Mouse (Mus musculus) mammary gland, adult 2 months (tissue): ENCODE results near the gene Gm4744. TPM values are rescaled to one million over a fixed set of nuclear protein-coding genes. Genes with fewer than 3 reads are reported as not detected.

Source experiments
- polyA plus RNA-seq: library from polyadenylated mRNA; depleted of rRNA; stranded (reverse); fragments of >200 nt; gene quantifications from 2 replicates; pipeline ENCODE4 v1.2.3, GENCODE M21; 2012; ENCODE audit warnings: low replicate concordance; rRNA removed

Gene Gm4744
- polyA plus RNA-seq: not detected in 2 replicates

DNA sequence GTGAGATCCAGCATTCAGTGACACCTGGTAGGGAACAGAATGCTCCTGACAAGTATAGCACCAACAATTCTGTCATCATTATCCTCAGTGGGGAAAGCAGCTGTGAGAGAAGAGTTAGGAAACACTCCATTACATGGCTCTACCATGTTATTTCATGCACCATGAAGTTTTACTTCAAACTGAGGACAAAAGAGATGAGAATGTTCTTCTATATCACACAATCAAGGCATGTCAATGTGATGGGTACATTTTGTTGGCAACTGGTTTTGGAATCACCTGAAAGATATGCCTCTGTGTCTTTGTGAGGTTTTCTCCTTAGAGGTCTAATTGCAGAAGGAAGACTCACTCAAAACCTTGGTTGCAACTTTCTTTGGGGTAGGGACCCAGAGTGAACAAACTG, at the start of gene Gm4744:
Gm4744 (minus strand) TSS at position 101 of the 400 bp plus-strand sequence.

DNA sequence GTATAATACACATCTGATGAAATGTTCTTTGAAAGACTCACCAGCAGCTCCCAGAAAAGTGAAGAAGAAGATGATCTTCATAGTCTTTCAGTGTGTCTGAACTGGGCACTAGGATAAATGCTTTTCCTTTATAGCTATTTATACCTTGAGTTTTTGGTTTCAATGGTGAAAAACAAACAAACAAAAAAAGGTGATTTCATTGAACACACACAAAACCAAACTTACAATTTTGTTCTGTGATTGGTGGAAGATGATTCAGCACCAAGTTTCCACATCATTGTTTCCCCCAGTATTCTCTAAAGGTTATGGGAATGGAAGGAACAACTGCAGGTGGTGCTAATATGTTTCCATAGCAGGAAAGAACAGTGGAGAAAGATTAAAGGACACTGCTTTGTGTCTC, 47.7 kb upstream of the Gm4744 start, which contains the start of gene Gm2663:
Gm2663 (minus strand) TSS at position 101 of the 400 bp plus-strand sequence.

DNA sequence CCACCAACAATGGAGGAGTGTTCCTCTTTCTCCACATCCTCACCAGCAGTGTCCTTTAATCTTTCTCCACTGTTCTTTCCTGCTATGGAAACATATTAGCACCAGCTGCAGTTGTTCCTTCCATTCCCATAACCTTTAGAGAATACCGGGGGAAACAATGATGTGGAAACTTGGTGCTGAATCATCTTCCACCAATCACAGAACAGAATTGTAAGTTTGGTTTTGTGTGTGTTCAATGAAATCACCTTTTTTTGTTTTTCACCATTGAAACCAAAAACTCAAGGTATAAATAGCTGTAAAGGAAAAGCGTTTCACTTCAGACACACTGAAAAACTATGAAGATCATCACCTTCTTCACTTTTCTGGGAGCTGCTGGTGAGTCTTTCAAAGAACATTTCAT, 12.8 kb upstream of the Gm4744 start, which contains the start of gene 1810009J06Rik:
1810009J06Rik (plus strand) TSS at position 301 of the 400 bp plus-strand sequence.

DNA sequence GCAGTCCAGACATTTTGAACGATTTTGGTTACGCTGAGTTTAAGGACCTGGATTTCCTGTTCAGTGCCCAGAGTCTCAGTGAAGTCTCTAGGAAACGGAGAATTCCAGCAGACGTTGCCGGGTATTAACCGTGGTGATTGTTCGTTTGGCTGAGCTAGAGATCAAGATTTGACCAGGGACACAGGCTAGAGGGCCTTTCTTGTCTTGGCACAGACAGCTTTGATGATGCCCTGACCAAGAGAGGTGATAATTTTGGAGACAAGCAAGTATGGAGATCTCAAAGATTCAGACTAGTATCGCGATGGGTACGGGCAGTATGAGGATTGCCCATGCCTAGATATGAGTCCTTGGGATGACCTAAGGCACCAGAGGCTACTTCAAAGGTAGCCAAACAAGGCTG, 11.2 kb downstream of the Gm4744 start, which contains the start of gene 1700074P13Rik:
1700074P13Rik (minus strand) TSS at position 101 of the 400 bp plus-strand sequence.

DNA sequence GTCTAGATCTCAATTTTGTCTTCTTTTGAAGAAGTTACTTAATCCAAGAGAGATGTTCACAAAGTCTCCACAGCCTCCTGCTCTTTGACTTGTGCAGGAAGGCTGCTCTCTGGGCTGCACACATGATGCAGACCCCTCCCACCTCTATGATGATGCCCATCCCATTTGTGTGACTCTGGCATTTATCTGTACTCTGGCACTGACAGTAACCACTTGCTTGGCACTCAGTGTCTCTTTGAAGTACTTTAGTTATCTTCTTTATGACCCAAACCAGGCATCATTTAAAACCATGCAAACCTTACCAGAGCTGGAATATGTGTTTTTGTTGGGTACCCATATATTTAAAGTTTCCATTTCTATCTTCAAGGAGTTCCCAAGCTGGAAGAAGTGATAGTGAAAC, 51.4 kb downstream of the Gm4744 start, which contains the start of gene Prss58:
Prss58 (minus strand) TSS at position 101 of the 400 bp plus-strand sequence.

Other genes starting within 250 kb of the Gm4744 start
- gene Moxd2, start 64.4 kb downstream of the Gm4744 start, polyA plus RNA-seq: not detected in 2 replicates
- gene Prss58, start 51.5 kb downstream of the Gm4744 start, polyA plus RNA-seq: not detected in 2 replicates
- not detected in 2 replicates for gene 1700074P13Rik, start 11.3 kb downstream of the Gm4744 start, polyA plus RNA-seq
- gene 1810009J06Rik, start 12.9 kb upstream of the Gm4744 start, polyA plus RNA-seq: not detected in 2 replicates
- not detected in 2 replicates for gene Gm2663, start 47.6 kb upstream of the Gm4744 start, polyA plus RNA-seq
- 0.50 TPM in 1 of 2 replicates, not detected in the other for gene 2210010C04Rik, start 83.6 kb upstream of the Gm4744 start, polyA plus RNA-seq